Mouse (Mus musculus) embryonic facial prominence, embryonic 12.5 days (tissue): ENCODE results near the gene Trpc3. TPM values are rescaled to one million over a fixed set of nuclear protein-coding genes. Genes with fewer than 3 reads are reported as not detected.
A peak's percentile ranks its signal among the peaks of the same experiment; 100 is the strongest.
"Not testable (repeated sequence)": the region's sequence is repeated elsewhere in the genome, so short reads cannot be mapped to it uniquely, and the experiment has no call there.

Experiments
- ATAC-seq: fragments of 200-750 bp; cut with Nextera tagmentation; 2 replicates; pipeline ENCODE4 v1.8.0; 2017; ENCODE audit not compliant: insufficient number of reproducible peaks, insufficient read depth, low FRiP score, low TSS enrichment
- H3K27ac ChIP-seq: fragments of 300-500 bp; sonication (generic); 2 replicates; pipeline ENCODE4 v1.5.1; 2016; ENCODE audit warnings: mild to moderate bottlenecking
- H3K27me3 ChIP-seq: fragments of 300-500 bp; sonication (generic); 2 replicates; pipeline ENCODE4 v1.6.1; 2016; ENCODE audit warnings: mild to moderate bottlenecking, moderate library complexity
- H3K36me3 ChIP-seq: fragments of 300-500 bp; sonication (generic); 2 replicates; pipeline ENCODE4 v1.6.1; 2016; ENCODE audit warnings: mild to moderate bottlenecking
- H3K4me1 ChIP-seq: fragments of 300-500 bp; sonication (generic); 2 replicates; pipeline ENCODE4 v1.6.1; 2016
- H3K4me2 ChIP-seq: fragments of 300-500 bp; sonication (generic); replicated peaks from 2 replicates; pipeline ENCODE4 v1.6.1; 2016; ENCODE audit warnings: mild to moderate bottlenecking, moderate library complexity
- H3K4me3 ChIP-seq: fragments of 300-500 bp; sonication (generic); 2 replicates; pipeline ENCODE4 v1.5.1; 2016; ENCODE audit warnings: mild to moderate bottlenecking
- H3K9ac ChIP-seq: fragments of 300-500 bp; sonication (generic); 2 replicates; pipeline ENCODE4 v1.6.1; 2016; ENCODE audit warnings: mild to moderate bottlenecking, moderate library complexity
- H3K9me3 ChIP-seq: fragments of 300-500 bp; sonication (generic); 2 replicates; pipeline ENCODE4 v1.6.1; 2016; ENCODE audit warnings: mild to moderate bottlenecking, moderate library complexity
- WGBS: fragments of 180-500 bp; shearing (Covaris S2); methylation state at CpG from one replicate; pipeline ENCODE4 v1.1.7; 2016; 5-methylcytosine and 5-hydroxymethylcytosine counted together
- polyA plus RNA-seq: library from polyadenylated mRNA; unstranded; fragments of >200 nt; fragmentation: Nextera tagmentation; extraction: Ambion mirVana; gene quantifications from 2 replicates; pipeline ENCODE4 v1.2.1, GENCODE M21; 2016

Trpc3 gene
- polyA plus RNA-seq, 1 experiment from 2014 or later = 5.9 TPM

- Histone ChIP-seq H3K27ac (no peak overlapping the region), H3K27me3 (no peaks in the 10 kb centered on the region), H3K4me1 (no peaks in the 10 kb centered on the region), H3K4me2 (no peak overlapping the region), H3K4me3 (no peak overlapping the region), H3K9ac (no peak overlapping the region), H3K36me3 (no peaks in the 10 kb centered on the region), H3K9me3 (no peaks in the 10 kb centered on the region)
- ATAC-seq = no peak
- WGBS = 76% methylated on average over 3 of the region's 3 CpGs
Measured at GRCm38 (mm10) chr3:36643354-36643753, 46.6 kb downstream of the Trpc3 start.

GRCm38 (mm10) chr3:36642736-36643135 is 47.2 kb downstream of the Trpc3 start:
- Histone ChIP-seq H3K9ac (no peak overlapping the region), H3K36me3 (no peaks in the 10 kb centered on the region), H3K4me1 (no peaks in the 10 kb centered on the region), H3K9me3 (no peaks in the 10 kb centered on the region), H3K27me3 (no peaks in the 10 kb centered on the region), H3K4me2 (no peak overlapping the region), H3K4me3 (no peak overlapping the region), H3K27ac (no peak overlapping the region)
- ATAC-seq = no peak
- 68% methylated on average over 13 of the region's 13 CpGs for WGBS

GRCm38 (mm10) chr3:36640787-36641186 is 49.2 kb downstream of the Trpc3 start:
- H3K27me3 ChIP-seq = no peaks in the 10 kb centered on the region
- H3K9ac ChIP-seq = no peak overlapping the region
- no peak overlapping the region for H3K27ac ChIP-seq
- no peak for ATAC-seq
- H3K4me3 ChIP-seq = no peak overlapping the region
- 61% methylated on average over 2 of the region's 2 CpGs for WGBS
- H3K9me3 ChIP-seq = no peaks in the 10 kb centered on the region
- H3K4me1 ChIP-seq = no peaks in the 10 kb centered on the region
- no peak overlapping the region for H3K4me2 ChIP-seq
- H3K36me3 ChIP-seq = no peaks in the 10 kb centered on the region

- H3K36me3 ChIP-seq = no peaks in the 10 kb centered on the region
- ATAC-seq = no peak
- WGBS = 8% methylated on average over 4 of the region's 4 CpGs
- no peaks in the 10 kb centered on the region for H3K9me3 ChIP-seq
- no peak overlapping the region for H3K27ac ChIP-seq
- H3K4me3 ChIP-seq = no peak overlapping the region
- H3K4me2 ChIP-seq = no peak overlapping the region
- H3K4me1 ChIP-seq = no peaks in the 10 kb centered on the region
- no peaks in the 10 kb centered on the region for H3K27me3 ChIP-seq
- H3K9ac ChIP-seq = no peak overlapping the region
Measured at GRCm38 (mm10) chr3:36635449-36635848, 54.5 kb downstream of the Trpc3 start.

GRCm38 (mm10) chr3:36626803-36627202 is 63.2 kb downstream of the Trpc3 start:
- no peaks in the 10 kb centered on the region for H3K9me3 ChIP-seq
- no peaks in the 10 kb centered on the region for H3K27me3 ChIP-seq
- WGBS = 86% methylated on average over 2 of the region's 2 CpGs
- no peak overlapping the region for H3K4me3 ChIP-seq
- H3K4me1 ChIP-seq = no peaks in the 10 kb centered on the region
- no peaks in the 10 kb centered on the region for H3K36me3 ChIP-seq
- no peak overlapping the region for H3K9ac ChIP-seq
- H3K27ac ChIP-seq = no peak overlapping the region
- H3K4me2 ChIP-seq = no peak overlapping the region
- ATAC-seq = no peak

GRCm38 (mm10) chr3:36618181-36618580 is 71.8 kb downstream of the Trpc3 start:
- 65% methylated on average over 7 of the region's 7 CpGs for WGBS

GRCm38 (mm10) chr3:36613908-36614255 is 76.1 kb downstream of the Trpc3 start:
- Histone ChIP-seq H3K9me3 (no peaks in the 10 kb centered on the region), H3K27me3 (no peaks in the 10 kb centered on the region), H3K36me3 (no peaks in the 10 kb centered on the region), H3K4me3 (peak overlapping the region; percentile 72; the same call in 1 of the 2 replicates), H3K4me1 (0 out of 2 replicates have a peak, but pooled peaks cover 6% of the 10 kb centered on the region), H3K27ac (no peak overlapping the region), H3K4me2 (peak overlapping the region; percentile 59; the same call in 1 of the 2 replicates), H3K9ac (no peak overlapping the region)
- 77% methylated on average over 5 of the region's 5 CpGs for WGBS
- no peak for ATAC-seq

More at GRCm38 (mm10) chr3:36618181-36618580, 71.8 kb downstream of the Trpc3 start:
- H3K9ac ChIP-seq = no peak overlapping the region
- no peaks in the 10 kb centered on the region for H3K36me3 ChIP-seq
- H3K4me2 ChIP-seq = no peak overlapping the region
- no peaks in the 10 kb centered on the region for H3K27me3 ChIP-seq
- ATAC-seq = no peak
- H3K27ac ChIP-seq = no peak overlapping the region
- H3K9me3 ChIP-seq = no peaks in the 10 kb centered on the region
- H3K4me3 ChIP-seq = no peak overlapping the region
- 0 out of 2 replicates have a peak, but pooled peaks cover 2% of the 10 kb centered on the region for H3K4me1 ChIP-seq

GRCm38 (mm10) chr3:36613202-36613907 is 76.6 kb downstream of the Trpc3 start, which contains the start of gene Bbs7:
TSS of gene Bbs7 (minus strand) at chr3:36613477.
- H3K27ac ChIP-seq = no peak within 1 kb of the TSS
- WGBS = 5% methylated on average over 33 of the region's 38 CpGs
- no peaks in the 10 kb centered on the region for H3K27me3 ChIP-seq
- H3K4me2 ChIP-seq = peak within 1 kb of the TSS; percentile 59
- peak; percentile 99 for ATAC-seq
- H3K4me3 ChIP-seq = peak within 1 kb of the TSS; percentile 72
- H3K9ac ChIP-seq = peak within 1 kb of the TSS; percentile 73
- no peaks in the 10 kb centered on the region for H3K36me3 ChIP-seq
- H3K9me3 ChIP-seq = no peaks in the 10 kb centered on the region
- H3K4me1 ChIP-seq = 0 out of 2 replicates have a peak, but pooled peaks cover 6% of the 10 kb centered on the region

GRCm38 (mm10) chr3:36612687-36613086 is 77.3 kb downstream of the Trpc3 start:
- H3K9me3 ChIP-seq = no peaks in the 10 kb centered on the region
- WGBS = 5% methylated on average over 6 of the region's 6 CpGs
- no peak for ATAC-seq
- H3K9ac ChIP-seq = peak overlapping the region; percentile 73
- 0 out of 2 replicates have a peak, but pooled peaks cover 6% of the 10 kb centered on the region for H3K4me1 ChIP-seq
- no peaks in the 10 kb centered on the region for H3K27me3 ChIP-seq
- H3K36me3 ChIP-seq = no peaks in the 10 kb centered on the region
- no peak overlapping the region for H3K27ac ChIP-seq
- peak overlapping the region; percentile 72 for H3K4me3 ChIP-seq
- H3K4me2 ChIP-seq = peak overlapping the region; percentile 59

- no peak for ATAC-seq
- Histone ChIP-seq H3K4me3 (no peak overlapping the region), H3K27ac (no peak overlapping the region), H3K9ac (no peak overlapping the region), H3K36me3 (peaks cover 5% of the 10 kb centered on the region), H3K9me3 (no peaks in the 10 kb centered on the region), H3K27me3 (no peaks in the 10 kb centered on the region), H3K4me2 (no peak overlapping the region), H3K4me1 (no peaks in the 10 kb centered on the region)
- WGBS = 82% methylated on average over 7 of the region's 7 CpGs
Measured at GRCm38 (mm10) chr3:36605894-36606783, 83.8 kb downstream of the Trpc3 start.

GRCm38 (mm10) chr3:36599773-36600172 is 90.2 kb downstream of the Trpc3 start:
- H3K27ac ChIP-seq, ATAC-seq, H3K4me1 ChIP-seq, H3K36me3 ChIP-seq, H3K4me2 ChIP-seq, H3K27me3 ChIP-seq, H3K4me3 ChIP-seq, H3K9ac ChIP-seq, H3K9me3 ChIP-seq: not testable (repeated sequence)
- 92% methylated on average over 8 of the region's 9 CpGs for WGBS

- ATAC-seq = no peak
- Histone ChIP-seq H3K27me3 (no peaks in the 10 kb centered on the region), H3K4me1 (no peaks in the 10 kb centered on the region), H3K9me3 (no peaks in the 10 kb centered on the region), H3K9ac (no peak overlapping the region), H3K27ac (no peak overlapping the region), H3K4me3 (no peak overlapping the region), H3K4me2 (no peak overlapping the region), H3K36me3 (peaks cover 5% of the 10 kb centered on the region)
- 83% methylated on average over 3 of the region's 3 CpGs for WGBS
Measured at GRCm38 (mm10) chr3:36598811-36599210, 91.2 kb downstream of the Trpc3 start.
